Mouse (Mus musculus): ENCODE data around the gene Dab2ip.

Gene Dab2ip

DNA sequence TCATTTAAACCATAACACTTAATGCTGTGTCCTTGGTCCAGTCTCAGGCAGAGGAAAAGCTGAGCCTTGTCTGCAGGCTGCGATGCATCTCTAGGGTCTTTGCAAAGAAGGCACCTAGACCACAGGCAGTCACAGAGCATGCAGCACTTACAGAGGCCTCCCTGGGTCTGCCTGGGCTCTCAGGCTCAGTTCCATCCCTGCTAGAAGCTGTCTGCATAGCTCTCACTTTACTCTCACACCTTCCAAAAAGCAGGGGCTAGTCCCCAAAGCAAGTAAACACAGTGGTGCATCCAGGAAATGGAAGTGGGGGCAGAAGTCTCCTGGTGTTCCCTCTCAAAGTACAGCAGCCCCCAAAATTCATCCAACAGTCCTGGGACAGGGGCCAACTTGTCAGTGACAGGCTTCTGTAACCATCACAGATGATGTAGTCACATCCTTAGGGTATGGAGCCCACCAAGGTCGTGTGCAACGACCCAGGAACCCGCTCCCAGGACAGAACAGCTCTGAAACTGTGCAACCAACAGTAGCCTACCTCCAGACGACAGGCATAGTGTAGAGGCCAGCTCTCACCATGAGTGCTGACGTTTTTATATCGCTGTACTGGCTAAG, 192.6 kb downstream of the Dab2ip start:
- no peak for DNase-seq (ENCODE audit: low spot score in 2 of 2)

DNA sequence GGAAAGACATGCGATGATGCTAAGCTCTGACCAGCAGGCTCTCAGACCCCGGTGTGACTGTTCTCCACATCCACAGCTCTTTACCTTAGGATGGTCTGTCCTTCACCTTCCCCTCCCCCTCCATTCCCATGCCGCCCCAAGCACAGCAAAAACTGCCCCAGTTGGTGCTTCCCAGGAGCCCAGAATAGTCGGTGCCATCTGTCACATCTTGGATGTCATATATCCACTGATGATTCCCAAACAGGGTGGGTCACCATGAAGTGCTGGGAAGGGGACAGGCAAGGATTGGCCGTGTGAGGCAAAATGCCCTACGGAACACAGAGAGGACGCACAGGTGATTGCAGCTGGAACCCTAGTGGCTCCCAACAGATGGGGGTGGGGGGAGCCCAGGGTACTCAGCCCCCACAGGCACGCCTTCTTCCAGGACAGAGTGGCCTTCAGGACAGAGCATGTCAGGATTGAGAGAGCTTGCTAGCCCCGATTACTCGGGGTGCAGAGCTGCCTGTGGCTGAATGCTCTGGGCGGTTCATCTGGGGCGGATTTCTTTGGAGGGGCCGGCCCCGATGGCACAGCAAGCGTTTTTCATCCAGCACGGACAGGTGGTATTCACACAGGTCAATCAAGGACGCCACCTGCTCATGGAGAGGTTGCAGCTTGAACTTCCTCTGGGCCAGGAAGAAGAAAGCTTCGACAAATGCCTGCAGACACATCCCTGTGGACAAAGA, 193.9 kb downstream of the Dab2ip start:
- no peak for DNase-seq (ENCODE audit: low spot score in 2 of 2)

DNA sequence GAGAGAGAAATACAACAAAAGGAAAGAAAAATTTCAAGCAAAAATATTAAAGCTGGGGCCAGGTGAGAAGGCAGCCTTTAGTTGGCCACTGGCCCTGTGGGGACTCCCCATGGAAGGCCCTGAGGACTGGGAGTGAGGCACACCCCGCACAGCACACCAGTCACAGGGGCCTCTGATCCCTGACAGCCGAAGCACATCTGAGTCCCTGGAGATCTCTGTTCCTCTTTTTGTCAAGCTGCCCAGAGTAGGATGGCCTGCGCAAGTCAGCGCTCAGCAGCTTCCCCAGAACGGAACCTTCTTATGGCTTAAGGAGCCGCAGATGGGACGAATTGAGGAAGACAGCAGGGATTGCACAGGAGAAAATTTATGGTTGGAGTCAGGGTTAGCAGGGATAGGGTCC, 198.4 kb downstream of the Dab2ip start:
- DNase-seq (ENCODE audit: low spot score in 2 of 2), result peak in 1 of 2 experiments; percentile 15

DNA sequence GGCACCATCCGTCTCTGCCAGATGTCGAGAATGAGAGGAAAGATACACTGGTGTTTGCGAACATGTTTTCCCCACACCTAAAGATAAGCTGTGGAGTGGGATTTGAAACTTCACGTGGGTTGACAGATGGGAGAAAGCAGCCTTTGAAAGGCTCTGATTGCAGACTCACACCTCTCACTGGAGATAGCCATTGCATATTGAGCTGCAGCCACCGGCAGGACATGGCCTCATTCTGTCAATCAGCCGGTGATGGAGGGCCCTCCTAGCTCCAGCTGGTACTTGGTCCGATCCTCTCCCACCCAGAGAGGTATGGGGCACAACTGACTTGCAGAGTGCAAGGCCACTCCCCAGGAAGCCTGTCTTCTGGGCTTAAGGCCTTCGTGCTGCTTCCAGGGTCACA, 202.3 kb downstream of the Dab2ip start:
- no peak for DNase-seq (ENCODE audit: low spot score in 2 of 2)

DNA sequence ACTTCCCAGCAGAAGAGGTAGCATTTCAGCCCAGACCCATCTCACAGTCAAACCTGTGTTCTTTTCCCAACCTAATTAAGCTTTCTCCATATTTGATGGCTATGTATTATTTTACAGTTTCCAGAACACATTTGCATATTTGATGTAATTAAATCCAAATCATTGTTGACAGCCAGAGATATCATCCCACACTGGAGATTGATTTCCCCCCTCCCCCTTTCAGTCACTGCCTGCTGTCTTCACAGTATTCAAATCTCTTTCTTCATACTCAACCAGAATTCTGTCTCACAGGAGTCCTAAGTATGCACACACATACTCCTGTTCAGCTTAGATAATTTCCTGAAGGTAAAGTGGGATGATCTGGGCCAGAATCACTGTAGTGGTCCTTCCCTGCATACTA, 202.8 kb downstream of the Dab2ip start:
- no peak for DNase-seq (ENCODE audit: low spot score in 2 of 2)

DNA sequence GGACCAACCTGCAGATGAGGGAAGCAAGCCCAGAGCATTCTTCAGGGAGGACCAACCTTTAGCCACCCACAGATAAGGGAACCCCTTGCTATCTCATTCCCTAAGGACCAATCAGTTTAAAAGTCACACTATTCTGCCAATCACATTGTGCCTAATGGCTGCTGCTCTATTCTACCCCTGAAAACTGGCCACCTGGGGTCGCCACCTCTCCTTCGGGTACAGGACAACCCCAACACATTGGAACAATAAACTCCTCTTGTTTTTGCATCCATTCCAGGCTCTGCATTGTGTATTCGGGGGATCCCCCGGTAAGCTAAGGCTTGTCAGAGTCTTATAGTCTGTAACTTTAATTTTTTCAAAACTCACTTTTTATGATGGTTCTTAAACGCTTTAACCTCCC, 203.4 kb downstream of the Dab2ip start:
- no peak for DNase-seq (ENCODE audit: low spot score in 2 of 2)

DNA sequence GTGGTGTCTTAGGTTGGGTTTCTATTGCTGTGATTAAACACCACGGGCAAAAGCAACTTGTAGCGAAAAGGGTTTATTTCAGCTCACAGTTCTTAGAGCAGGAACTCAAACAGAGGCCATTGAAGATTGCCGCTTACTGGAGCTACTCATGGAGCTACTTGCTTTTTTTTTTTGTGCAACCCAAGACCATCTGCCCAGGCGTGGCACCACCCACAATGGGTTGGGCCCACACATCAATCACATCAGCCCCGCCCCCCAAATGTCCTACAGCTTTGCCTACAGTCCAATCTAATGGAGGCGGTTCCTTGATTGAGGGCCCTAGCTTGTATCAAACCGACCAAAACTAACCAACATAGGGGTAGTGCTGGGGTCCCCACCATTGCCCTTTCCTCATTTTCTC, 205.8 kb downstream of the Dab2ip start:
- no peak for DNase-seq (ENCODE audit: low spot score in 2 of 2)

DNA sequence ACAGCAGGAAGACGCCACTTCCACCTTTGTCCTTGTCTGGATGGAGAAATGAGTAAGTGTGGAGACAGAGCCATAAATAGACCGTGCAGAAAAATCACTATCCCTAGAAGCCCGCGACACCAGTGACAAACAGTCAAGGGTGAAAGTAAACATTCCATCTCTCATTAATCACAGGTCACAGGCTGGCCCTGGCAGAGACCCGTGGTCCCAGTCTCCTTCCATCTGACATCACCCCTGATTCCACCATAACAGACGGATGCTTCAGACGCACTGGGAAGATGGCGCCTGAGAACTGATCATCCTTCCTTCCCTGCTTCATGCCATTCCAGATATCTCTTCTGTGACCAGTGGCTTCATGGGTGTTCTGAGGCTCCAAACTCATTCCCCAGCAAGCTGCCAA, 206.3 kb downstream of the Dab2ip start:
- DNase-seq (ENCODE audit: low spot score in 2 of 2), result no peak

DNA sequence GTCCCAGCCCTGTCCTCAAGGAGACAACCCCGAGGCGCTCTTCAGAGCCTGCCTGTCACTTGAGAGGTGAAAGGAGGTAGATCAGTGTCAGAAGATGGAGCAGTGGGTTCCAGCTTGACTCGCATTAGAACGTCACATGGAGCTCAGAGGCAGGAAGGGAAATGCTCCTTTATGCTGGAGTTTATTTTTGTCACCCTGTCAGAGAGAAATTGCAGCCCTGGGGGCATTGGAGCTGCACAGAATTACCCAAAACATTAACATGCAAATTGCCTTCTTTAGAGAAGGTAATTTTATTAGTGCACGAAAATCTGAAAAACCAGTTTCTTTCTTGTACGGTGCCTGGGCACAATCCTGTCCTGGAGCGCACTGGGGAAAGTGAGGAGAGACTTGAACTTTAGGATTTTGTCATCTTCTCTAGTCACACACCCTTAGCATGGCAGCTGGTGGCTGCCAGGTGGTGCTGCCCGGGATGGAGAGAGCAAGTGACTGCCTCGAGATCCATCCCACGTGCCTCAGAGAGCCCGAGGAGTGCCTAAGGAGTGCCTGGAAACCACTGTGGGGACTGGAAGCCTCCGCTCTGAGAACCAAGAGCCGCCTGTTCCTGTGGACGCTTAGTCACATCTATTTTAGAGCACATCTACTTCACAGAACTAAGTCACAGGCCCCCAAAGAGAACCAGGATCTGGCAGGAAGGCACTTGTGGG, 209.9 kb downstream of the Dab2ip start:
- DNase-seq (ENCODE audit: low spot score in 2 of 2), result no peak

DNA sequence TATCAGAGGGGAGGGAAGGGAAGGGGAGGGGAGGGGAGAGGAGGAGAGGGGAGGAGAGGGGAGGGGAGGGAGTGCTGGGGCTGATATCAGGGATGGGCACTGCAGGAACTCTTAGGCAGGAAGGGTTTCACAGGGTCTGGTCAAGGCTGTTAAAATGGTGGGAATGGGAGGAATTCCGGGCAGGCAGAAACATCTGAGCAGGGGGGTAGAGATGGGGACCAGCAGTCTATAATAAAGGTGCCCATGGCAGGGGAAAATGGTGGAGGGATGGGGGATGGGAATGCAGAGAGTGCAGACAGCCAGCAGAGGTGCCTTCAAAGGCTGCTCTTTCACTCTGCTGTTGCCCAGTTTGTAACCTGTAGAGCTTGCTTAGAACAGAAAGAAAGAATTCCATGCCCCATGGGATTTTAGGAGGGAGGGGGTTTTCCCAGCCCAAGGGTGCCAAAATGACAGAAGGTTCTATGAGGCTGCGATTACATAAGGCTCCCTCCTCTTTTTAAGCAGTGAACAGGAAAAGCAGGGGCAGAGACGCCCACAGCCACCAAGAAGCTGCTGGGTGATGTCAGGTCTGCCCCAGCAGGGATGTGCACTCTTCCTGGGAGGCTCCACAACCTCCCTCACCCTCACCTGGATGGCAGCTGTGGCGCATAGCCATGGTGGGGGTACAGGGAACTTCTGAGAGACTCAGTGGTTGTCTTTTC, 210.6 kb downstream of the Dab2ip start:
- no peak for DNase-seq (ENCODE audit: low spot score in 2 of 2)

DNA sequence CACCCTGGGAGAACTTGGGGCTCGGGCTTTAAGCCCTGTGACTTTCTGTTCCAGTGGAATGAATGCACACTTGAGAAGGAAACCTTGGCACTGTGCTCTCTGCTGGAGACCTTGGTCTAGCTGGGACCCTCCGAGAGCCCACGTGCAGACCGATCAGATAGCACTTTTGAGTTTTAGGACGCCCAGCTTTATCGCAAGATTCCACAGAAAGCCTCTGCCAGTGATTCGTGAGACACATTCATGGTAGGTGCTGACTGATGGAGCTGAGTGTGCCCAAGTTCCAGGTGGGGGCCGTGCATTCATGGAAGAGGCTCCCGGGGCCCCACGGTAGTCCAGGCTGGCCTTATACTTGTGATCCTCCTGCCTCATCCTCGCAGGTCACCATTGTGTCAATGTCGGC, 211.3 kb downstream of the Dab2ip start:
- DNase-seq (ENCODE audit: low spot score in 2 of 2), result no peak

DNA sequence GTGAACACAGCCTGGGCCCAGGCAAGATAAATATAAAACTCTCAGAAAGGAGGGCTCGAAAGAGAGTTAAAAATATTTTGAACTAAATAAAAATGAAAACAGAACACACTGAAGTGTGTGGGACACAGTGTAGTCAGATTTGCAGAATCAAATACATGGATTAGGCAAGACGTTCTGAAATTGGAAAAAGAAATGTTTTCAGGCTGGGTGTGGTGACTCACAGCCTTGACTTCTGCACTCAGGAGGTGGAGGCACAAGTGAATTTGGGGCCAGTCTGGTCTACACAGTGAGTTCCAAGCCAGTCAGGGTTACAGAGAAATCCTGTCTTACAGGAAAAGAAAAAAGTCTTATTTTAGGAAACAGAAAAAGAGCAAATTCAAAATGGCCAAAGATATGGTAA, 212.5 kb downstream of the Dab2ip start:
- no peak for DNase-seq (ENCODE audit: low spot score in 2 of 2)

DNA sequence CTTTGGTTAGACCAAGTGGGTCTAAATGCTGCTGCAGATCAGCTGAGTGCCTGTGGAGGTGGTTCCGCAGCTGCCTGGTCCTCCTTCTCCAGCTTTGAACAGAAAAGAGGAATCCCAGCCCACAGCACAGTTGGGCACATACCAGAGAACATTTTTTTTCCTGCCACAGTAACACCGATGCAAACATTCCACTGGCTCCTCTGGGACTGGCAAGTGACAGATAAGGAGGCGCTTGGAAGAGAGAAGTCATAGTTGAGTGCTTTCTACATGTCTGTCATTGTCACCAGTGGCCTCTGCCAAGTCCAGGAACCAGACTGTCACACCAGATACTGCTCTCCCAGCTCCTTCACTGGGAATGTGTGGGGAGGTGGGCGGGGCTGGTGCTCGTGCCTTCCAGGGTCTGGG, 217.6 kb downstream of the Dab2ip start:
- no peak for DNase-seq (ENCODE audit: low spot score in 2 of 2)

DNA sequence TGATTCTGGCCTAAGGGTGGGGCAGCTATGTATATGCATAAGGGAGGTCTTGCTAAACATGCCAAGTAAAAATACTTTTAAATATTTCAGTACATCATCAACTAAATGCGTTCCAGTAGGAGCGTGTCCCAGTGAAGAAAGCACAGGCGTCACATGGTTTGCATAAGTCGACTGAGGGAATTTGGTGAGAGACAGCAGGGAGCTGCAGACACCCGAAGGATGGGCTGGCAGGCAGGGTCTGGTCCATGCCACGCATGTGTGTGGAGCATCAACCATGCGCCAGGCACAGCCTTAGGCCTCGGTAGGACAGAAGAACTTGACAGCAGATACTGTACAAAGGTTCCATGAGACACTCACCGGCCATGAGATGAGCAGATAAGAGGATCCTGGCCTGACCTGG, 218.9 kb downstream of the Dab2ip start:
- no peak for DNase-seq (ENCODE audit: low spot score in 2 of 2)

DNA sequence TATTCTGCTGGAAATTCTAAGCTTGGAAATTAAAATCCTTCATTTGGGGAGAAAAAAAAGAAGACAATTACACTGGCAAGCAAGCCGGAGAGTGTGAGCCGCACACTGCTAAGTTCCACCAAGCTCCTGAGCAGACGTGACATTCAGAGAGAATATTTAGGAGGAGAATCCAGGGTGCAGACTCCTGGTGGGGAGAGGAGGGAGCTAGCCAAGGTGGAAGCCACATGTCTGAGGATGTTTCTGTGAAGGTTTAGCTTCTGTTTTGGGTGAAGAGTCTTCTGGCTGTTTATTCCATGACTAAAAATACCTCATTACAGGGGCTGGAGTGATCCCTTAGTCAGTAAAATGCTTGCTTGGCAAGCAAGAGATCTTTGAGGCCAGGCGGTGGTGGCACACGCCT, 221.2 kb downstream of the Dab2ip start:
- DNase-seq (ENCODE audit: low spot score in 2 of 2), result no peak

Data from spleen, postnatal 14 days (tissue).